In genomic region chr9:21167140-21168097, GRCm38 (mm10) we compare ENCODE assay signal across 8 mouse cellular contexts. TPM values are rescaled to one million over a fixed set of nuclear protein-coding genes. Genes with fewer than 3 reads are reported as not detected.
DNase-seq lines count a peak whose midpoint lies in the region; ATAC-seq and TF ChIP-seq lines count a peak whose summit lies in the region.

No protein-coding gene starts in this region.

- TF ChIP-seq CTCF in thymus, adult 2 months (IDR thresholded peaks at IDR 0.05; ENCODE audit: borderline replicate concordance, control insufficient read depth, extremely low read depth, insufficient read depth, low read length, poor library complexity), result no peak

- no peaks in the 10 kb centered on the region for H3K36me3 ChIP-seq in thymus, adult 2 months (ENCODE audit: control insufficient read depth, insufficient read depth, low read length)
- H3K36me3 ChIP-seq in heart, embryonic 14.5 days (ENCODE audit: control insufficient read depth, insufficient read depth, low read length), result no peaks in the 10 kb centered on the region

- H3K4me2 ChIP-seq in heart, embryonic 14.5 days (ENCODE audit: low read length), result peak overlapping the region; percentile 98

- H3K4me3 ChIP-seq in thymus, adult 2 months (ENCODE audit: control insufficient read depth, insufficient read depth, low read length), result peak overlapping the region; percentile 48
- peak overlapping the region; percentile 42 to 61 for H3K4me3 ChIP-seq in heart, embryonic 14.5 days (ENCODE audit: control insufficient read depth in 1 of 2, insufficient read depth in 1 of 2, low read depth in 1 of 2, low read length in 2 of 2)

- peaks cover 58% of the 10 kb centered on the region for H3K4me1 ChIP-seq in thymus, adult 2 months (replicated peaks; ENCODE audit: control insufficient read depth, insufficient read depth, low read length)
- peaks cover 32 to 54% of the 10 kb centered on the region in 2 experiments for H3K4me1 ChIP-seq in heart, embryonic 14.5 days (ENCODE audit: control insufficient read depth in 2 of 2, insufficient read depth in 2 of 2, low read length in 2 of 2)

- 59% methylated on average over 10 of the region's 10 CpGs for WGBS in thymus, adult 2 months
- WGBS in heart, embryonic 14.5 days, result 40% methylated on average over 10 of the region's 10 CpGs

- H3K9ac ChIP-seq in heart, embryonic 14.5 days (ENCODE audit: low read length), result peak overlapping the region; percentile 79

- H3K9me3 ChIP-seq in heart, embryonic 14.5 days (ENCODE audit: control insufficient read depth, low read length), result no peaks in the 10 kb centered on the region

- TF ChIP-seq POLR2A in thymus, adult 2 months (IDR thresholded peaks at IDR 0.05; ENCODE audit: control insufficient read depth, extremely low read depth, insufficient read depth, low read length, poor library complexity), result no peak

- ATAC-seq in heart, embryonic 14.5 days (ENCODE audit: insufficient number of reproducible peaks, insufficient read depth, low FRiP score, low read depth), result no peak
- ATAC-seq in megakaryocyte-erythroid progenitor cell, adult 5-6 weeks (replicated peaks; ENCODE audit: low FRiP score, low TSS enrichment, poor library complexity, severe bottlenecking), result peak; percentile 34

- peaks cover 4% of the 10 kb centered on the region; the same call in 1 of the 2 replicates for H3K27me3 ChIP-seq in thymus, adult 2 months (ENCODE audit: control insufficient read depth, insufficient read depth, low read length)
- peaks cover 40% of the 10 kb centered on the region for H3K27me3 ChIP-seq in heart, embryonic 14.5 days (ENCODE audit: control insufficient read depth, insufficient read depth, low read length)

- peak overlapping the region; percentile 79 for H3K27ac ChIP-seq in thymus, adult 2 months (ENCODE audit: control insufficient read depth, insufficient read depth, low read length)
- peak overlapping the region; percentile 92 to 94 for H3K27ac ChIP-seq in heart, embryonic 14.5 days (replicated peaks in 1 of 2; ENCODE audit: control insufficient read depth in 1 of 2, insufficient read depth in 1 of 2, low read depth in 2 of 2, low read length in 2 of 2)

- DNase-seq in thymus, adult 2 months, result peak; percentile 32
- no peak for DNase-seq in thymus, adult 18-20 months
- DNase-seq in kidney, postnatal 36 days, result peak; percentile 65 to 71
- DNase-seq in cerebellum, adult 11-12 months, result no peak
- DNase-seq in cerebellum, adult 18-20 months, result no peak
- no peak for DNase-seq in gastrocnemius, adult 8-10 months (ENCODE audit: low spot score in 2 of 2)

RNA-seq across cellular contexts. Expression of gene Pde4a, which starts 1.9 kb away (rescaled TPM):
- polyA plus RNA-seq in thymus, adult 2 months (2012; rRNA removed), result 6.1 and 6.8 TPM in 2 replicates
- polyA plus RNA-seq in heart, embryonic 14.5 days (2014; fragmentation: Nextera tagmentation; extraction: Ambion mirVana), result 11.0 and 11.8 TPM in 2 replicates
- 23.5 and 24.3 TPM in 2 replicates for total RNA-seq in megakaryocyte-erythroid progenitor cell, adult 5-6 weeks (2014; fragmentation: Nextera tagmentation)
- total RNA-seq in megakaryocyte-erythroid progenitor cell, adult 5-6 weeks (2017), result 2.2 and 3.8 TPM in 2 replicates
- 10 to 100 TPM; 40.7 to 51.5 (median 47.0) TPM for total RNA-seq in gastrocnemius, adult 8-10 months (2022)

RNA-seq across cellular contexts. Expression of gene Cdc37, which starts 17.6 kb away (rescaled TPM):
- 91.1 and 92.5 TPM in 2 replicates for polyA plus RNA-seq in thymus, adult 2 months (2012; rRNA removed)
- polyA plus RNA-seq in heart, embryonic 14.5 days (2014; fragmentation: Nextera tagmentation; extraction: Ambion mirVana), result 209 and 212 TPM in 2 replicates
- total RNA-seq in megakaryocyte-erythroid progenitor cell, adult 5-6 weeks (2014; fragmentation: Nextera tagmentation), result 182 and 193 TPM in 2 replicates
- total RNA-seq in megakaryocyte-erythroid progenitor cell, adult 5-6 weeks (2017), result 385 and 442 TPM in 2 replicates
- total RNA-seq in gastrocnemius, adult 8-10 months (2022), result 100 to 1,000 TPM in 3 of 4 experiments, 10 to 100 TPM in 1; 95.0 to 132 (median 111) TPM

RNA-seq across cellular contexts. Expression of gene Tyk2, which starts 36.4 kb away (rescaled TPM):
- polyA plus RNA-seq in thymus, adult 2 months (2012; rRNA removed), result 50.7 and 51.1 TPM in 2 replicates
- polyA plus RNA-seq in heart, embryonic 14.5 days (2014; fragmentation: Nextera tagmentation; extraction: Ambion mirVana), result 11.2 and 11.9 TPM in 2 replicates
- total RNA-seq in megakaryocyte-erythroid progenitor cell, adult 5-6 weeks (2014; fragmentation: Nextera tagmentation), result 24.9 and 40.0 TPM in 2 replicates
- total RNA-seq in megakaryocyte-erythroid progenitor cell, adult 5-6 weeks (2017), result 13.2 and 14.4 TPM in 2 replicates
- 1 to 10 TPM; 4.9 to 6.0 (median 5.8) TPM for total RNA-seq in gastrocnemius, adult 8-10 months (2022)

Comparison
In these comparisons a context has a peak if more than half of its experiments do, and no peak if none do; other contexts are left out.
1. DNase-seq: peak in thymus, adult 2 months (single experiment) and kidney, postnatal 36 days (2 of 2); none in thymus, adult 18-20 months (0 of 2), cerebellum, adult 11-12 months (single experiment), cerebellum, adult 18-20 months (0 of 2) and gastrocnemius, adult 8-10 months (0 of 2).